Mouse (Mus musculus): ENCODE data around the gene Noxo1.
A peak's percentile ranks its signal among the peaks of the same experiment; 100 is the strongest.
"Not testable (repeated sequence)": the region's sequence is repeated elsewhere in the genome, so short reads cannot be mapped to it uniquely, and the experiment has no call there.

Noxo1 gene

DNA sequence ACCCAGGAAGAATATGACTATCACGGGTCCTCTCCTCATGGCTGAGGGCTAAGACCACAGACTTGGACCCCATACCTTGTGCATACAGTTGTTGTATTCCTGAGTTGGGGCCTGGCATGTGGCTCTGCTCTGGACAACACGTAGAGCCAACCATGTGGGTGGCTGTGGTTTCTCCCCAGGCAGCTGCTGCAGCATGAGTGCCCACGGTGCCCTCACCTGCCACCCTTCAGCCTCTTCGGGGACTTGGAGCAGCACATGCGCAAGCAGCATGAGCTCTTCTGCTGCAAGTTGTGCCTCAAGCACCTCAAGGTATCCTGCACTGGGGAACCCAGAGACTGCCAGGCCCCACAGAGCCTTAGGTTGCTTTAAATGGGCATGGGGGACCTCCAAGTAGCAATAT lies 19.2 kb upstream of the Noxo1 start:
- no peak for DNase-seq (ENCODE audit: low spot score in 2 of 2)

DNA sequence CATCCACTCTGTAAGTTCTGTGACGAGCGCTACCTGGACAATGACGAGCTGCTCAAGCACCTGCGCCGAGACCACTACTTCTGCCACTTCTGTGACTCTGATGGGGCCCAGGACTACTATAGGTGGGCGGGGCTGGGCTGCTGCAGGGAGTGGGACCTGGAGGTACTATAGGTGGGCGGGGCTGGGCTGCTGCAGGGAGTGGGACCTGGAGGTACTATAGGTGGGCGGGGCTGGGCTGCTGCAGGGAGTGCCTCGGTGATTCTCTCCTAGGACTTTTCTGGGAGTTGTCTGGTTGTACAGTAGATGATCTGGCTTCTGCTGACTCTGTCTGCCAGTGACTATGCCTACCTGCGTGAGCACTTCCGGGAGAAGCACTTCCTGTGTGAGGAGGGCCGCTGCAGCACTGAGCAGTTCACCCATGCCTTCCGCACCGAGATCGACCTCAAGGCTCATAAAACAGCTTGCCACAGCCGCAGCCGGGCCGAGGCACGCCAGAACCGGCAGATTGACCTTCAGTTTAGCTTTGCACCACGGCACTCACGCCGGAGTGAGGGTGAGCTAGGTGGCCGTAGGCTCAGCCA lies 18.4 kb upstream of the Noxo1 start:
- no peak for DNase-seq (ENCODE audit: low spot score in 2 of 2)

DNA sequence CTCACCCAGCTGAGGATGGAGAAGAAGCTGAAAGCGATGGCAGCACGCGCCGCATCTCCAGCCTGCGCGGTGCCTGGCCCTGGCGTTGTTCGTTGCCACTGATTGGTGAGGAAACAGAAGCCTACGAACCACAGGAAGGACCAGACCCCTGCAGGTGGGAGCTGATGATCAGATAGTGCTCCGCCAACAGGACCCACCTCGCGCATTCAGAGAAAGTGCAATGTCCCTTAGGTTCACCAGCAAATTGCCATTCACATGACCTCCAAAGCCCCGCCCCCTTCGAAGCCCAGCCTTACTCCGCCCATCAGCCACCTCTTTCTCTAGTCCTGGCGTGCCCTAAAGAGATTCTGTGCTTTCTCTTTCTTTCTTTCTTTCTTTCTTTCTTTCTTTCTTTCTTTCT lies 9.5 kb upstream of the Noxo1 start:
- DNase-seq (ENCODE audit: low spot score in 2 of 2): no peak

DNA sequence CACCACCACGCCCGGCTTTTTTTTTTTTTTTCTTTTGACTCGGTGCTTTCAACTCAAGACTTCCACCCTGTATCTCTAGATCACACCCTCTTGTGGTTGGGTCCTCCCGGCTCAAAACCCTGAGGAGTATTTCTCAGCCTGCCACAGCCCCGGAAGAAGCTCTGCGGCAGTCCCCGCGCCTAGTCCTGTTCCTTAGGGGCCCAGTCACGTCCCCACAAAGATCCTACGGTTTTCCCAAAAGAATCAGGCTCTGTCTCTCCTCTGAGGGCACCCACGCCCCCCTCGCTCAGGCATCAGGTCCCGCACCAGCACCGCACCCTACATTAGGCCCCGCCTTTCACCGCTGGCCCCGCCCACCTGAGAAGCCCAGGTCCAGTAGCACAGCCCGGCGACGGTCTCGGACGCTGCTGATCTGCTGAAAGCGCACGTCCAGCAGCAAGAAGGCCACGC lies 8.9 kb upstream of the Noxo1 start:
- DNase-seq (ENCODE audit: low spot score in 2 of 2): no peak

DNA sequence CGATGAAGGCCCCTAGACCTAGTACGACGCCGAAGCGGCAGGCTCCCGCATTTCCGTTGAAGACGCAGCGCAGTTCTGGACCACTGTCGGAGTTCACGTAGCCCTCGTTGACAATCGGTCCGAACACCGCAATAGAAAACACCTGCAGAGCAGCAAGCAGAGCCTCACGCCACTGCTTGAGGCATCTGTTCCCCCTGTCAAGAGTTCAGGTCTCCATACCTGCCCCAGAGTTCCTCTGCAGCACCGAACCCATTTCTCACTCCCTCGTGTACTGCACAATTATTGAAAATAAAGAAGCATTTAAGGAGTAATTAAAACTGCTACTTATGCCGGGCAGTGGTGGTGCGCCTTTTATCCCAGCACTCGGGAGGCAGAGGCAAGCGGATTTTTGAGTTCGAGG lies 8.4 kb upstream of the Noxo1 start:
- DNase-seq (ENCODE audit: low spot score in 2 of 2): no peak

DNA sequence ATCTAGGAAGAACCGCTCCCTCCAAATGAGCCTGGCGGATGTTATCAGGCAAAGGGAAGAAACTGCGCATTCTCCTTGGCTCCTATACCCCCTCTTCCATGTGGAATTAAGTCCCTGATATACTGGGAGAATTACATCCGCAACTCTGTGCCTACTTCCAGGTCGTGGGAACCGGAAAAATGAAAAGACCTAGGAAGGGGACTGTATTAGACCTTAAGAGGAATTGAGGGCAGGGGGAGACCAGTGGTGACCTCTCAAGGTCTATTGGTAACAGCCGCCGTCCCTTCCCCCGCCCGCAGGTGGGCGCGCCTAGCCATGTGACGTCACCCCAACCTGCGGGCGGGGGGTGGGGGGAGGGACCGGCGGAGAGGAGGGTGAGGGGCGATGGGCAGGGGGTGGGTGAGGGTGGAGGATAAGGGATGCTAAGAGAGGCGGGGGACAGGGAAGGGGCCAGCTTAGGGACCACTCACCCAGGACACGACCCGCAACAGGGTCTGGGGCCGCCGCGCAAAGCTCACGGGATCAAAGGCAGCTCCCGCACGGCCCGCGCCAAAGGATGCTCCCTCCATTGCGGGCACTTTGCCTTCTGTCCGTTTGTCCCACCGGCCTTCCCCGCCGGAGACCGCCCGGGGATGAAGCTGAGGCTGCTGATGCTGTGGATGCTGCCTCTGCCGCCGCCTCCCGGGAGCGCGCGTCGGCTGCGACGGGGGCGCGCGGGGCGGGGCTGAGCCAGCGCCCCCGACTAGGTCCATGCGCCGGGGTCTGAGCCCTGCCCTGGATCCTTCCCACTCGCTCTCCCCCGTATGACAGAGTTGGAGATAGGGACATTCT lies 6.6 kb upstream of the Noxo1 start, which contains the start of gene Syngr3:
Syngr3 (minus strand) TSS at position 705 of the 831 bp plus-strand sequence.
- DNase-seq (ENCODE audit: low spot score in 2 of 2): peak in 1 of 2 experiments; percentile 52

DNA sequence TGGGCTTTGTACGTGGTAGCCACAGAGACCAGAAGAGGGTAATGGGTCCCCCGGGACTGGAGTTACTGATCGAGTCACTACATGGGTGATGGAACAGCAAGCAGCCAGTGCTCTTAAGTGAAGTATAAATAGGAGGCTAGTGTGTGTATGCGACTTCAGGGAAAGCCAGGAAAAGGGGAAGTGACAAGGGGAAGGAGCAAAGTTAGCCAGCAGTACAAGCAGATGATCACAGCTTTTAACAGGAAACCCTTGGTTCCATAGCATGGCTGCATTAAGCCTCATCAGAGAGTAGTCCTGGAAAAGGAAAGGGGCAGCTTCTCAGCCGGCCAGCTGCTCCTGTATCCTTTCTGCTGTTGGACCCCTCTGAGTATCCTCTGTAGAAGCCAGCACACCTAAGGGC lies 3.6 kb upstream of the Noxo1 start:
- DNase-seq (ENCODE audit: low spot score in 2 of 2): no peak

DNA sequence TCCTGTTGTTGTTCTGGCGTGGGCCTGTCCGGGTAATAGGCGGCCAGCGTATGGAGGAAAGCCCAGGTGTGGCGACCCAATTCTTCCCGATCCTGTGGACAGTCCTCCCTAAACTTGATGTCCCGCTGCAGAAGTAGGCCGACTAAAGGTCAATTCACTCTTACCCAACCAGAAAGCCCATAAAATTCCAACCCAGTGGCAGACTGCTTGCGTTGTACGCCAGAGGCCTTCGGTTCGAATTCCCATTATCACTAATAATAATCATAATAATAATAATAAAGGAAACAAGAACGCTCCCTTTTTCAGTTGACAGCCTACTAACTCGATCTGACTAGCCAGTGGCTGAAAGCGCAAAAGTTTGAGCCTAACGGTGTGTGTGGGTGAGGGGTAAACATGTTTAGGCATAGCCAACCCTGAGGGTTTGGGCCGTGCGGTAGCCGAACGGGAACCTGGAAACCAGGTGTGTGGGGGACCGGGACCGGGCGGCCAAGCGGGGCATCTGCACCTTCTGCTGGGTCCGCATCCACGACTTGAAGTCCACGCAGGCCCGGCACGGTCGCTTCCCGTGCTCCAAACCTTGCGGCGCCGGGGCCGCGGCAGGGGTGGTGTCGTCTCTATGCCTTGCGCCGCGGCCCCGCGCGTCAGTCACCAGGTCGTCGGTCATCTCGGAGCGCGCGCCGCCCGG lies 566 bp upstream of the Noxo1 start:
- DNase-seq (ENCODE audit: low spot score in 2 of 2): peak in 1 of 2 experiments; percentile 9

DNA sequence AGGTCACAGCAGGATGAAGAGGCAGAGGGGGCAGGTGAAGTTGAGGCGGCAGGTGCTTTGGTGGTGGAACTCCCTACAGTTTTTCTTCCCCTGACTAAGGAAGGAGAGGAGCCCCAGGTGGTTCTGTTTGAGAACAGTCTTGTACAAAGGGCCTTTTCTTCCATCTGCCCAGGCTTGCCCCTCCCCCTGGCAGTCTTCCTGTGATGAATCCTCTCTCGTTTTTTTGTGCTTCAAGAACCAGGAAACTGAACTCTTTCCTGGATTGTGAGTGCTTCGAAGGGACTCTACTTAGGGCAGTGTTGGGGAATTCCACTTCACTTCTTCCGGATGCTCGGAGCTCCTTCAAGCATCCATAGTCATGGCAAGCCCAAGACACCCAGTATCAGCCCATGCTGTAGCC lies 2.0 kb downstream of the Noxo1 start:
- DNase-seq (ENCODE audit: low spot score in 2 of 2): no peak

DNA sequence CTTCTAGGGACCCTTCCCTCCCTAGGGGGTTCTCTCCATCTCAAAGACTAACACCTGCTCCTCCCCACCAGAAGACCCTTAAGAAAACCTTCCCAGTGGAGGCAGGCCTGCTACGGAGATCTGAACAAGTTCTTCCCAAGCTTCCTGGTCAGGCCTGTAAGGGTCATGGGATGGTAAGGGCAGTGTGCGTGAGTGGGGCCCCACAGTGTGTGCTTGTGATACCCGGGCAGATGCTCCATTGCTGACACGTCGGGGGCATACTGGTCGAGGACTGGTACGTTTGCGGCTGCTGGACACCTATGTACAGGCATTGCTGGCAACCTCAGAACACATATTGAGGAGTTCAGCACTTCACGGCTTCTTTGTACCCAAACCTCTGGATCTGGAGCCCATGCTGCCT lies 2.7 kb downstream of the Noxo1 start:
- no peak for DNase-seq (ENCODE audit: low spot score in 2 of 2)

DNA sequence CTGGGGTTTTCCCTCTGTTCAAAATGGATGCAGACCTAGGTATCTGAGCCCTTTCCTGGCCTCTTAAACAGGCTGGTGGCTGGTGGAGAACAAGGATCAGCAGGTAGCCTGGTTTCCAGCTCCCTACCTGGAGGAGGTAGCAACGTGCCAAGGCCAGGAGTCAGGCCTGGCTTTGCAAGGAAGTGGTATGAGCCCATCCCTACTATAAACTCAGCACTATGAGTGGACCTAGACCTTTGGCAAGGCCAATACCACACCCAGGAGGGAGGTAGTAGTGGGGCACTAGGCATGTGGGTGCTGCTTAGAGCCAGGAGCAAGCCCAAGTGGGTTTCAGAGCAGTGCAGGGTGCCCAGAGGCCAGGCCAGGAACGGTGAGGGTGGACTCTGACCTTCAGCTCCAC lies 3.4 kb downstream of the Noxo1 start:
- DNase-seq (ENCODE audit: low spot score in 2 of 2): no peak

DNA sequence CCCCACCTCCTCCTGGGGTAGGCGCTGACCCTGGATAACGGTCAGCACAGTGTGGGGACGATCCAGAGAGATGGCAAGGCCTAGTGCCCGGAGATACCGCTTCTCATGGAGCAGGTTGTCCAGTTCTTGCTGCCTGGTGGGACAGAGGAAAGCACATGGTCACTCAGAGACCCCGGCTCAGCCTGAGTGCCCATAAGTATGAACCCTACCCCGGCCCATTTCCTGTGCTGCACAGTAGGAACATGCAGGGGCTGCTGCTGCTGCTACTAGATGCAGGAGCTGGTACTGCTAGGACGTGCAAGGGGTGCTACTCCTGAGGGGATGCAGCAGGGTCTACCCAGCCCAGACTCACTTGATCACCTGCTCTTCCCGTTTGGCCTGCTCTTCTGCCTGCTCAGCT lies 5.2 kb downstream of the Noxo1 start:
- DNase-seq (ENCODE audit: low spot score in 2 of 2): no peak

DNA sequence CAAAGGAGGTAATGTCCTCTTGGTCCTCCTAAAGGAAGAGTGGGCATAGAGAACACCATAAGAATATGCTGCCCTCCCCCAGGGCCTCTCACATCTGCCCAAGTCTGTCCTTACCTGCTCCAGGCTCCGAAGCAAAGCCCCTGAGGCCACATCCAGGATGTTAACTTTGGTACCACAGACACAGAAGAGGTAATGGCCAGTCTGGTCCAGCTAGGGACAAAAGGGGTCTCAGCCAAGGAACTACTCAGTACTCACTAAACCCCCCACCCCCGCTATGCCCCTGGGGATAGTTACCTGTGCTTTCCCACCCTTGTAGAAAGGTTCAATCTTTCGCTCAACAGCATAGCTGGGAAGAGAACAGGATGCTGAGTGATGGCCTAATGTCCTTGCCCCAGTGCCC lies 9.8 kb downstream of the Noxo1 start:
- no peak for DNase-seq (ENCODE audit: low spot score in 2 of 2)

DNA sequence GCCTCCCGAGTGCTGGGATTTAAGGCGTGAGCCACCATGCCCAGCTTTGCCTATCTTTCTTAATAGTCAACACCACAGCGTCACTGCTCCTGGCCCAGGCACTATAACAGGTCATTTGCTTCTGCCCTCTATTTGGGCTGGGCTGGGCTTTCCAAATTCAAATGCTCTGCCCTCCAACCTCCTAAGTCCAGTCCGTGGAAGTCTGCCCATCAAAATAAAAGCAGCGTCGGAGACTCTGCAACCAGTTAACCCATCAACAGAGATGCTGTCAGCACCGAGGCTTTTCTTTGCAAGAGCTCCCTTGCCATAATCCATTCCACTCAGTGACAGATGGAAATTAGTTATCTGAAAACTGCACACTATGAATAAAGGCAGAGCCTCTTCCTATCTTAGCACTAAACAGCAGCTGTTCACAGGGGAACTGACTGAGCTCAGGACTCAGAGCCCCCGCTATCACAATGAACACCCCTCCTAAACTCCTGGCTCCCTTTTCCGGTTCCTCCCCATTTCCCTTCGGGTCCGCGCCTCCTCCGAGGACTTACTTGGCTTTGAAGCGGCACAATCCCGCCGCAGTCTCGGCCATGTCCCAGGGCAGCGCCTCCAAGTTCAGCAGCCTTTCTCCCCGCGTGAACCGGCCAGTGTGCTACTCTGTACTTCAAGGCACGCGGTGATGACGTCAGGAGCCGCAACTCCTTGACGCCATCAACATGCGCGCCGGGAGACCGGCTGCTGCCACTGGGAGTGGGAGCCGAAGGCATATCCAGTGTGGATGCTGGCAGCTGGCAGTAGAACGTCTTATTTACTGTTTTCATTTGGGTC lies 11.2 kb downstream of the Noxo1 start, which contains the start of gene Tbl3:
Tbl3 (minus strand) TSS at position 679 of the 819 bp plus-strand sequence.
- peak; percentile 89 to 94 for DNase-seq (ENCODE audit: low spot score in 2 of 2)

DNA sequence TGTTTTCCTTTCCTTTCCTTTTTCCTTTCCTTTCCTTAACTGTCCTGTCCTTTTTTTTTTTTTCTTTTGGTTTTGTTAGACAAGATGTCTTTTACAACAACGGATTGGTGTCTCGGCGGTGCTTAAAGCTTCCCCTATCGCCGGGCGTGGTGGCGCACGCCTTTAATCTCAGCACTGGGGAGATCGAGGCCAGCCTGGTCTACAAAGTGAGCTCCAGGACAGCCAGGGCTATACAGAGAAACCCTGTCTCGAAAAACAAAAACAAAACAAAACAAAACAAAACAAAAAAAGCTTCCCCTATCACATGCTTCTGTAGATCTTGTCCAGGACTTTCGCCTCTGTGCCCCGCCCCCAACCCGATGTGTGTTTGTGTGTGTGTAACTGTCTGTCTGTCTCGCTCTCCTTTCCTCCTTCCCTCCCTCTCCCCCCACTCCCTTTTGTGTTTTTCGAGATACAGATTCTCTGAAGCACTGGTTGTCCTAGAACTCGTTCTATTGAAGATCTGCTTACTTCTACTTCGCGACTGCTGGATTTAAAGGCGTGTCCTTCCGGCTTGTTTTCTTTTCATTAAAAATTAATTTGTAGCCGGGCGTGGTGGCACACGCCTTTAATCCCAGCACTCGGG lies 11.9 kb downstream of the Noxo1 start:
- no peak for DNase-seq (ENCODE audit: low spot score in 2 of 2)

DNA sequence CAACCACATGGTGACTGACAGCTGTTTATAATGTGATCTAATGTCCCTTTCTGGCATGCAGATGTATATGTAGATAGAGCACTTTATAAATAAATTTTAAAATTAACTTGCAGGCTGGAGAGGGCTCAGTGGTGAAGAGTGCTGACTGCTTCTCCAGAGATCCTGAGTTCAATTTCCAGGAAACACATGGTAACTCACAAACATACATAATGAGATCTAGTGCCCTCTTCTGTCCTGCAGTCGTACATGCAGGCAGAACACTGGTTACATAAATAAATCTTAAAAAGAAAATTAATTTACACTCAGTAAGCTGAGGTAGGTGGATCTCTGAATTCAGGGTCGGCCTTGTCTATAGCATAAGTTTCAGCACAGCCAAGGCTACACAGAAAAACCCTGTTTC lies 12.6 kb downstream of the Noxo1 start:
- DNase-seq (ENCODE audit: low spot score in 2 of 2): no peak

DNA sequence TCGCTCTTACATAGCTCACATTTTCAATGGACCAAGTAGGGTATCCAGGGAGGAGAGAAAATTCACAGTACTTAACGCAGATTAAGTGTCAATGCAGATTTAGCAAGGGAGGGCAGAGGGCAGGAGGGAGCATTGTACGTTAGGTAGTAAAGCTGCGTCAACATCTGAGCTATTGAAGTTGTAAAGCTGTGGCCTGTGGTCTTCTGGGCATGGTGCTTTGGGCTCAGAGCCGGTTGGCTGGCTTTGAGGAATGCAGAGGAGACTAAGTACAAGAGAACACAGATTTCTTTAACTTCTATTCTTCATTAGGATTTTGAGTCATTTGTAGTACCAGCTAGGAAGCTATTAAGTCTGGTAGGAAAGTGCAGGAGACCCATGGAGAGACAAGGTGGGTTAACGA lies 19.5 kb downstream of the Noxo1 start:
- DNase-seq (ENCODE audit: low spot score in 2 of 2): no peak

DNA sequence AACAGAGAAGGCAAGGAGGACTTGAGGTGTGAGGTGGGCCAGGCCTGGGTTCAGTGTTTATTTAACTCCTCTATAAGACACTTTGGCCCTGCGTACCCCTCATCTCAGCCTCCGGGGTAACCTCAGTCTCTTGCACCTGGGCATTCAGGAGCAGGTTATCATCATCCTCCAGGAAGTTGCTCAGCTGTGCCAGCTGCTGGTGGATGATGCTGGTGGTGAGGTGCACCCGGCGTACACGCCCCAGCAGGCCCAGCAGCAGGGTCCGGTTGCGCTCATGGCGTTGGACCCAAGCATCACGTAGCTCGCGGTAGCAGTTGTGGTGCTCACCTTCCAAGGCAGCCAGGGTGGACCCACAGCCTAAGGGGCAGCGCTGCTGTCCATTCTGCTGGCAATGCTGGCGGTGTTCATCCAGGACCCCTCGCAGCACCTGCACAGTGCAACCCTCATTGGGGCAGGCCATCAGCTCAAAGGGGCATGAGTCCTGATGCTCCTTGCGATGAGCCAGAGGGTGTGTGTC lies 20.2 kb downstream of the Noxo1 start:
- DNase-seq (ENCODE audit: low spot score in 2 of 2): no peak

DNA sequence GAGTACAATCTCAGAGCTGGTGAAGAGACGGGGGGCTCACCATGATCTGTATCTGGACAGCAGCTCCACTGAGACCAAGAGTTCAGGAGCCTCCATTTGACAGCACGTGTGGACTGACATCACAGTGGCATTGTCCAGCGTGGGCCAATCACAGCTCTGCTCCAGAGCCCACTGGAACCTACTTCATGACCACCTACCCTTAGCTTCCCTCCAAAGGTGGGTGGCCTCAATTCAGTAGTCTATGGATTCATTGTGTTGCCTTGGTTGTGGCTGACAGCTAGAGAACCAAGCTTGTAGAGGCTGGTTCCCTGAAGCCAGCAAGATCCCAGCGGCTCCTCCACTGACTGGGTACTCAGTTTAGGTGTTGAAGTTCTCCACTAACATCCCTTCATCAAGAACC lies 21.9 kb downstream of the Noxo1 start, which contains the start of the genes Rnf151 and Rps2:
Rnf151 (minus strand) TSS at position 121 of the 400 bp plus-strand sequence.
Rps2 (plus strand) TSS at position 174 of the 400 bp plus-strand sequence.
- no peak for DNase-seq (ENCODE audit: low spot score in 2 of 2)

DNA sequence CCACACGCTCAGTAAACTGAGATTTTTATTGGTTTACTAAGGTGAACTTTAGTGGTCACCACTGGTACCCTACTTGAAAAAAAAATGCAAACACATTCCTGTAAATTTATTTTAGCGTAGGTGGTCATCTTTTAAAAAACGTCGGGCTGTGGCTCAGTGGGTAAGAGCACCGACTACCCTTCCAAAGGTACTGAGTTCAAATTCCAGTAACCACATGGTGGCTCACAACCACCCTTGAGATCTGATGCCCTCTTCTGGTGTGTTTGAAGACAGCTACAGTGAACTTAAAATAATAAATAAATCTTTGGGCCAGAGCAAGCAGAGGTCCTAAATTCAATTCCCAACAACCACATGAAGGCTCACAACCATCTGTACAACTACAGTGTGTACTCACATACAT lies 22.9 kb downstream of the Noxo1 start:
- DNase-seq (ENCODE audit: low spot score in 2 of 2): not testable (repeated sequence)

Measured in frontal cortex, postnatal 14 days (tissue).